Mouse (Mus musculus) heart, embryonic 14.5 days (tissue): ENCODE data around the gene Snai1. TPM values are rescaled to one million over a fixed set of nuclear protein-coding genes. Genes with fewer than 3 reads are reported as not detected.

ENCODE experiments used
- ATAC-seq: fragments of 200-750 bp; cut with Nextera tagmentation; 2 replicates; pipeline ENCODE4 v1.8.0; 2017; ENCODE audit warnings: low read depth, moderate TSS enrichment; ENCODE audit not compliant: insufficient number of reproducible peaks, insufficient read depth, low FRiP score
- H3K27ac ChIP-seq, 2 experiments: fragments of 200-500 bp in 1 of 2; fragments of 300-500 bp in 1 of 2; sonication (generic) in 1 of 2; replicated peaks in 1 of 2; 2 replicates each; pipeline ENCODE4 v1.5.1; 2012 to 2014; ENCODE audit warnings: low read depth in 2 of 2, low read length in 2 of 2, control low read depth in 1 of 2, mild to moderate bottlenecking in 1 of 2, mixed read lengths in 1 of 2; ENCODE audit not compliant: control insufficient read depth in 1 of 2, insufficient read depth in 1 of 2
- H3K27me3 ChIP-seq: fragments of 300-500 bp; sonication (generic); 2 replicates; pipeline ENCODE4 v1.6.1; 2014; ENCODE audit warnings: mild to moderate bottlenecking, low read length, control low read depth; ENCODE audit not compliant: control insufficient read depth, insufficient read depth
- H3K36me3 ChIP-seq: fragments of 300-500 bp; sonication (generic); 2 replicates; pipeline ENCODE4 v1.6.1; 2014; ENCODE audit warnings: mild to moderate bottlenecking, control low read depth, low read length, mixed read lengths; ENCODE audit not compliant: control insufficient read depth, insufficient read depth
- H3K4me1 ChIP-seq, 2 experiments: fragments of 200-500 bp in 1 of 2; fragments of 300-500 bp in 1 of 2; sonication (generic) in 1 of 2; 2 replicates each; pipeline ENCODE4 v1.6.1; 2012 to 2014; ENCODE audit warnings: low read length in 2 of 2, control low read depth in 1 of 2, mixed read lengths in 1 of 2; ENCODE audit not compliant: control insufficient read depth in 2 of 2, insufficient read depth in 2 of 2
- H3K4me2 ChIP-seq: fragments of 300-500 bp; sonication (generic); 2 replicates; pipeline ENCODE4 v1.6.1; 2014; ENCODE audit warnings: mild to moderate bottlenecking, low read length
- H3K4me3 ChIP-seq, 2 experiments: fragments of 200-500 bp in 1 of 2; fragments of 300-500 bp in 1 of 2; sonication (generic) in 1 of 2; 2 replicates each; pipeline ENCODE4 v1.5.1; 2012 to 2014; ENCODE audit warnings: low read length in 2 of 2, mild to moderate bottlenecking in 2 of 2, control low read depth in 1 of 2, low read depth in 1 of 2, moderate library complexity in 1 of 2; ENCODE audit not compliant: control insufficient read depth in 1 of 2, insufficient read depth in 1 of 2
- H3K9ac ChIP-seq: fragments of 300-500 bp; sonication (generic); 2 replicates; pipeline ENCODE4 v1.6.1; 2014; ENCODE audit warnings: mild to moderate bottlenecking, low read length
- H3K9me3 ChIP-seq: fragments of 300-500 bp; sonication (generic); 2 replicates; pipeline ENCODE4 v1.6.1; 2016; ENCODE audit warnings: low read length, control low read depth; ENCODE audit not compliant: control insufficient read depth
- WGBS: fragments of 180-500 bp; shearing (Covaris S2); extraction: QIAGEN DNeasy Blood & Tissue Kit; methylation state at CpG from one replicate; pipeline ENCODE4 v1.1.7; 2014; 5-methylcytosine and 5-hydroxymethylcytosine counted together
- polyA plus RNA-seq: library from polyadenylated mRNA; unstranded; fragments of >200 nt; fragmentation: Nextera tagmentation; extraction: Ambion mirVana; gene quantifications from 2 replicates; pipeline ENCODE4 v1.2.1, GENCODE M21; 2014

The Snai1 gene
- 11.8 and 12.5 TPM in 2 replicates for polyA plus RNA-seq

DNA sequence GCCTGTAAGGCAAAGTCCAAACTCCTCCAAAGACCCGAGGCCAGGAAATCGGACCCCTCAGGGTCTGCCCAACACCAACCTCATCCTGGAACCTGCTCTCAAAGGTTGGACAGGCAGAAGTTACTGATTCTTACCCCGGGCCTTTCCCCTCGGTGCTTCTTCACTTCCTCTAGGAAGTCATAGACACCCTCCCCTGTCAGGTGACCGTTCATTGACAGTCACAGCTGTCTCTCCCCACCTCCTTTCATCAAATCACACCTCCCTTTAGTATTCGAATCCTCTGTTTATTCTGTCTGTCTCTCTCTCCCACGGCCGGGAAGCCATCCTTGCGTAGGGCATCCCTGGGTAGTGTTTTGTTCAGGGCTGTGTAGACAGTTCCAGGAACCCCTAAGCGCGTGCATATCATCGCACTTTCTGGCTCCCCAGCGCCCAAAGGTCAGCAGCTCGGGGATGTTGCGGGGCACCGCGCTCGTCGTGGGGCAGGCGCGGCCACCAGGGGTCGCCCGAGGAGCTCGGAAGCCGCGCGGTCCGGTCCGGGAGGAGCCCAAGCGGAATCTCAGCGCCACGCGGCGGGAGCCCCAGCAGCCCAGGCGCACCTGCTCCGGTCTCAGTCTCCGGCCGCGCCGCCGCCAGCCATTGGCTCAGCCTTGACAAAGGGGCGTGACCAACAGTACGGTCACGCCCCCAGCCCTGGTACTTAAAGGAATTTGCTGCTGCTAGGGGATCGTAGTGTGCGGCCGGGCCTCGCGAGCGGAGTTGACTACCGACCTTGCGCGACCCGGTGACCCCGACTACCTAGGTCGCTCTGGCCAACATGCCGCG is at the start of gene Snai1:
Snai1 (plus strand) TSS at position 720 of the 822 bp plus-strand sequence.
- peak within 1 kb of the TSS; percentile 55 to 73 for H3K4me3 ChIP-seq
- WGBS: 1% methylated on average over 58 of the region's 58 CpGs
- no peaks in the 10 kb centered on the region for H3K9me3 ChIP-seq
- H3K4me2 ChIP-seq: peak within 1 kb of the TSS; percentile 94
- H3K27ac ChIP-seq: 0 out of 4 replicates have a peak within 1 kb of the TSS, but pooled peaks of 1 of the 2 experiments have one; percentile 38
- H3K9ac ChIP-seq: peak within 1 kb of the TSS; percentile 71
- H3K27me3 ChIP-seq: peaks cover 16% of the 10 kb centered on the region
- H3K36me3 ChIP-seq: peaks cover 14% of the 10 kb centered on the region; the same call in 1 of the 2 replicates
- ATAC-seq: peak; percentile 95
- H3K4me1 ChIP-seq: peaks cover 21 to 38% of the 10 kb centered on the region in 2 experiments

DNA sequence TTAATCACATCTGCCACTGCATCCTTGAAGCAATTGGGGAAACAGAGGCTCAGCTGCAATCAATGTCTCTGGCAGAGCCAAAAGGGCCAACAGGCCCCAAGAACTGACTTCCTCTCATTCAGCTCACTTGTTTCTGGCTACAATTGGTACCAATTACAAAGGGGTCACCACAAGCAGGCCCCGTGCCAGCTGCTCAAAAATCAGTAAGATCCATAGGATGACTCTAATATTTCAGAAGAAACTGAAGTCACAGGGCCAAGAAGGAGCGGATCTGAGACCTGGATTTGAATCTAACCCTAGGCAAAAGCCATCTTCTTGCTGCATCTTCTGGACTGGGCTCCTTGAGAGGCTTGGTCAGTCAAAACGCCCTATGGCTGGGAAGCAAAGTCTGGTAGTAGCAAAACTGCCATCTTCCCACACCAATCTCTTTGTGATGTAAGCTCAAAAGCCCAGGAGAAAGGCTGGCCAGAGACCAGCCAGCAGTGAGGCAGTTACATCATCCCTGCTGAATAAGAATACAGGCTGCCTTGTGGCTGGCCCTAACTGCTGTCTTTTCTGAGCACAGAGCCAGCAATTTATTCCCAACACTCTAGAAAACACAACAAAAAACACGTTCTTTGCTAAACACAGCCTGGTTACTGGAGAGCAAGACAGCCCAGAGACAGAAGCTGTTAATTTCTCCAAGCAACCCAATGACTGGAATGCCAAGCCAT is 47.0 kb upstream of the Snai1 start:
- H3K36me3 ChIP-seq: peaks cover 5% of the 10 kb centered on the region; the same call in 1 of the 2 replicates
- H3K4me1 ChIP-seq: peaks cover 11 to 32% of the 10 kb centered on the region in 2 experiments
- ATAC-seq: no peak
- H3K27ac ChIP-seq: no peak overlapping the region
- H3K4me3 ChIP-seq: no peak overlapping the region
- no peaks in the 10 kb centered on the region for H3K9me3 ChIP-seq
- peak overlapping the region; percentile 93 for H3K4me2 ChIP-seq
- peak overlapping the region; percentile 98 for H3K9ac ChIP-seq
- WGBS: 81% methylated on average over 4 of the region's 4 CpGs
- H3K27me3 ChIP-seq: no peaks in the 10 kb centered on the region

DNA sequence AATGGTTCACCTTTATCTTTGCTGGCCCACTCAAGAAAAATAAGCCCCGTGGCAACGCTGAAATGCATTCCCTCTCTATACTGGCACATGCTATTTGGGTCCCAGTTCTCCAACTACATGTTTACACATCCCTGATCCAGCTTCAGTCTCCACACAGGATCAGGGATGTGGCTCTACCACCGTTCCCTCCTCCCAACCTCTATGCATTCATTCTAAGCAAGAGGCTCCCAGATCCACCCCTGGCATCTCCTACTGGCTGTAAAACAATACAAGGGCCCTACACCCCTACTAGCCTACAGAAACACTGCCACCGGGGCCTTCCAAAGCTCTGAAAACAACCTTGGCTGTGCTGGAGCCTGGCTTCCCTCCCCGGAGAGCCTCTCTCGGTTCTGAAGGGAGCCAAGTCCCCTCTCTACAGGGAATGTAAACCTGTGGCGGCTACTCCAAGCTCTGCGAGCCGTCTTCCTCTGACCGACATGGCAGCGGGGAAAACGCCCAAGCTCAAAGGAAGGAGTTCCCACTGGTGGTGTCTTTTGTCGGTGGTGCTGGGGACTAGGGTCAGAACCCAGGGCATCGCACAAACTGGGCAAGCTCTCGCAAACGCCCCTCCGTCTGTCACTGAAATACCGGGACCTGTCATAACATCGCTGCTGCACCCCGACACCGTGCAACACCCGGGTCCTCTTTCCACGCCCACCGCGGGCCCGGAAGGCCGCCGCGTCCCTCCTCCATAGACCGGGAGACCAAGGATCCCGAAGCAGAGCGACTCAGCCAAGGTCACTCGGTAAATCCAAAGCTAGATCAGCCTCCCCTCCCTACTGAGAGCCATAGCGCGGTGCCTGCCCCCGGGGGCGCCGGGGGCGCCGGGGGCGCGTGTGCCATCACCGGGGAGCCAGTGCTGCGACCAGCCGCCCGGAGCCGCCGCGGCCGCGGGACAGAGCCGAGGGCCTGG is 46.0 kb upstream of the Snai1 start, which contains the start of gene Rnf114:
Rnf114 (plus strand) TSS at position 889 of the 952 bp plus-strand sequence.
- no peaks in the 10 kb centered on the region for H3K27me3 ChIP-seq
- no peaks in the 10 kb centered on the region for H3K9me3 ChIP-seq
- H3K4me3 ChIP-seq: peak within 1 kb of the TSS; percentile 71 to 100
- H3K9ac ChIP-seq: peak within 1 kb of the TSS; percentile 98
- peak within 1 kb of the TSS; percentile 93 for H3K4me2 ChIP-seq
- peaks cover 11 to 28% of the 10 kb centered on the region in 2 experiments for H3K4me1 ChIP-seq
- ATAC-seq: peak; percentile 29; the same call in 1 of the 2 replicates
- peak within 1 kb of the TSS; percentile 91 to 92 for H3K27ac ChIP-seq
- peaks cover 5% of the 10 kb centered on the region; the same call in 1 of the 2 replicates for H3K36me3 ChIP-seq
- 2% methylated on average over 51 of the region's 52 CpGs for WGBS

DNA sequence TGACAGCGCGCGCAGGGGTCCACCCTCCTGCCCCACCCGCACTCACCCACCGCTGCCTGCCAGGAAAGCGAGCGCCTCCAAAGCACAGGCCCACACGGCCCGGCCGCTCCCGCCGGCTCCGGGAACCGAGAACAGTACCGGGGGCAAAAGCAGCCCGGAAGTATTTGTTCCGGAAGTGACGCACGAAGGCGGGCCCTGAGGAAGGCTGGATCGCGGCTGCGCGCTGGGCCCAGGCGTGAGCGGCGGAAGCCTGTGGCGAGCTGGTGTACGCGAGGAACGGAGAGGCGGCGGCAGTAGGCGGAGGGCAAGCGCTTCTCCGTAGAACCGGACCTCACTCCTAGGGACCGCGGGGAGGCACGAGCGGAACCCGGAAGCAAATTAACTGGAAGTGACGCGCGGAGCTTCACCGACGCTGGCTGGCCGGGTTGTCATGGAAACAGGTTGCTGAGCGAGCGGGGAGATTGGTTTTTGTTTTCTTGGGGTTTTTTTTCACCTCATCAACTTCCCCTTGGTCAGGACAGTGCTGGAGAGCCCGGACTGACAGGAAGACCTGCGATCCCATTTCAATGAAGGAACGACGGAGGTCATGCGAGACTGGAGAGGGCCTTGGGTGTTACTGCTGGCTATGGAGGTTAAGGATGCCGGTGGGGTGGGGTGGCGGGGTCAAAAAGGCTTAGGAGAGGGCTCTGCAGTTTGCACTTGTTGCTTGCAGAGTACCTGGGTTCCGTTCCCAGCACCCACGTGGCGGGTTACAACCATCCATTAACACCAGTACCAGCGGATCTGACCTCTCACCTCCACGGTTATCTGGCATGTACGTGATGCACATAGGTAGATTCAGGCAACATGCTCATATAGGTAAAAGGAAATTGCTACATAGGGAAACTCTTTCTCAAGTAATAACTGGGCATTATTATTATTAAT is 45.0 kb upstream of the Snai1 start, which contains the start of gene Spata2:
Spata2 (minus strand) TSS at position 175 of the 924 bp plus-strand sequence.
- peak within 1 kb of the TSS; percentile 71 to 100 for H3K4me3 ChIP-seq
- no peaks in the 10 kb centered on the region for H3K27me3 ChIP-seq
- H3K4me1 ChIP-seq: peaks cover 11 to 27% of the 10 kb centered on the region in 2 experiments
- H3K9ac ChIP-seq: peak within 1 kb of the TSS; percentile 98
- H3K9me3 ChIP-seq: no peaks in the 10 kb centered on the region
- peak within 1 kb of the TSS; percentile 91 to 92 for H3K27ac ChIP-seq
- WGBS: 2% methylated on average over 63 of the region's 63 CpGs
- ATAC-seq: peak; percentile 80
- H3K36me3 ChIP-seq: 0 out of 2 replicates have a peak, but pooled peaks cover 2% of the 10 kb centered on the region
- H3K4me2 ChIP-seq: peak within 1 kb of the TSS; percentile 93

DNA sequence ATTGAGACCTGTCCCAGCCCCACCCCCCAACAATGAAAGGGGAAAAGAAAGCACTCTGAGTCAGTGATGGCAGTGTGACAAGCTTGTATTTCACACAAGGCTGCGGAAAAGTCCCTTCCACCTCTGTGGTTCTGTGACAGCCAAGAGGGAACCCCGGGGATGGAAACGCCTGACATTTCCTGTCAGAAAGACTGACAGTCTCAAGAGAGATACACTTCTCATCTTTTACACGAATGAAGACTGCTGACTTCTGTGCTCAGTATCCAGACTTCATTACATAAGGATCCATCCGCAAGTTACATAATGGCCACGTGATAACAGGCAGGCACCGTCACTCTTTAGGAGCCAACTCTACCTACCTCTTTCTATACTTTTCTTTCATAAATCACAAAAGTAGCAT is 41.6 kb upstream of the Snai1 start:
- no peak for ATAC-seq
- WGBS: 78% methylated on average over 7 of the region's 7 CpGs
- H3K4me2 ChIP-seq: no peak overlapping the region
- H3K9me3 ChIP-seq: no peaks in the 10 kb centered on the region
- no peaks in the 10 kb centered on the region for H3K27me3 ChIP-seq
- H3K9ac ChIP-seq: no peak overlapping the region
- no peaks in the 10 kb centered on the region for H3K36me3 ChIP-seq
- H3K4me3 ChIP-seq: no peak overlapping the region
- H3K4me1 ChIP-seq: peaks cover 7 to 10% of the 10 kb centered on the region in 2 experiments
- no peak overlapping the region for H3K27ac ChIP-seq

DNA sequence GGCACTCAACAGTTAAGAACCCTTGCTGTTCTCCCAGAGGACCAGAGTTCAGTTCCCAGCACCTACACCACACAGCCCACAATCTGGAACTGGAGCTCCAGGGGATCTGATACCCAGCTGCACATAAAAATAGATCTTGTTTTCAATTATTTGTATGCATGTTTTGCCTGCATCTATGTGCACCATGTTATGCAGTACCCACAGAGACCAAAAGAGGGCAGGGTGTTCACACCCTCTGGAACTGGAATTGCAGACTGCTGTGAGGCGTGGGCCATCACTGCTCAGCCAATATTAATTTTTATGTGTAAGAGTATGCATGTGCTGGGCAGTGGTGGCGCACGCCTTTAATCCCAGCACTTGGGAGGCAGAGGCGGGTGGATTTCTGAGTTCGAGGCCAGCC is 40.7 kb upstream of the Snai1 start:
- Histone ChIP-seq H3K4me2 (no peak overlapping the region), H3K27ac (no peak overlapping the region), H3K4me3 (no peak overlapping the region), H3K36me3 (no peaks in the 10 kb centered on the region), H3K4me1 (peaks cover 2 to 4% of the 10 kb centered on the region in 2 experiments; a peak in 1 of 4 replicates), H3K27me3 (no peaks in the 10 kb centered on the region), H3K9ac (no peak overlapping the region), H3K9me3 (no peaks in the 10 kb centered on the region)
- WGBS: 72% methylated on average over 5 of the region's 5 CpGs
- ATAC-seq: no peak
